Mouse (Mus musculus): ENCODE measurements at regions not wholly inside any gene's neighbourhood (a gene's known extent, or its start where the extent isn't known, plus 50 kb on each side); places are given as distances from the start of the nearest gene placed in this dataset.

- TF ChIP-seq CTCF (IDR thresholded peaks at IDR 0.05; ENCODE audit: extremely low read depth, insufficient read depth, low read length), result no peak
- no peak for TF ChIP-seq POLR2A (IDR thresholded peaks at IDR 0.05; ENCODE audit: extremely low read depth, insufficient read depth, low read length)
- Histone ChIP-seq H3K4me3 (ENCODE audit: insufficient read depth, low read length) (no peak overlapping the region), H3K4me1 (ENCODE audit: control insufficient read depth, insufficient read depth, low read length) (no peaks in the 10 kb centered on the region), H3K27ac (ENCODE audit: insufficient read depth, low read length) (no peak overlapping the region)
Measured at GRCm38 (mm10) chr1:121154616-121155015, 177.8 kb downstream of the Insig2 start.

GRCm38 (mm10) chr1:121168651-121169050, 163.7 kb downstream of the Insig2 start:
- no peak overlapping the region for H3K4me3 ChIP-seq (ENCODE audit: insufficient read depth, low read length)
- no peak for TF ChIP-seq POLR2A (IDR thresholded peaks at IDR 0.05; ENCODE audit: extremely low read depth, insufficient read depth, low read length)
- no peak for TF ChIP-seq CTCF (IDR thresholded peaks at IDR 0.05; ENCODE audit: extremely low read depth, insufficient read depth, low read length)
- H3K4me1 ChIP-seq (ENCODE audit: control insufficient read depth, insufficient read depth, low read length), result no peaks in the 10 kb centered on the region
- no peak overlapping the region for H3K27ac ChIP-seq (ENCODE audit: insufficient read depth, low read length)

GRCm38 (mm10) chr1:121176541-121176940, 155.8 kb downstream of the Insig2 start:
- no peak for TF ChIP-seq CTCF (IDR thresholded peaks at IDR 0.05; ENCODE audit: extremely low read depth, insufficient read depth, low read length)
- TF ChIP-seq POLR2A (IDR thresholded peaks at IDR 0.05; ENCODE audit: extremely low read depth, insufficient read depth, low read length), result no peak
- H3K27ac ChIP-seq (ENCODE audit: insufficient read depth, low read length), result no peak overlapping the region
- H3K4me3 ChIP-seq (ENCODE audit: insufficient read depth, low read length), result no peak overlapping the region
- H3K4me1 ChIP-seq (ENCODE audit: control insufficient read depth, insufficient read depth, low read length), result no peaks in the 10 kb centered on the region

- TF ChIP-seq CTCF (IDR thresholded peaks at IDR 0.05; ENCODE audit: extremely low read depth, insufficient read depth, low read length) (no peak), POLR2A (IDR thresholded peaks at IDR 0.05; ENCODE audit: extremely low read depth, insufficient read depth, low read length) (no peak)
- H3K27ac ChIP-seq (ENCODE audit: insufficient read depth, low read length), result no peak overlapping the region
Measured at GRCm38 (mm10) chr1:121177136-121177907, 155.1 kb downstream of the Insig2 start.

GRCm38 (mm10) chr1:121177908-121178311, 154.5 kb downstream of the Insig2 start:
- TF ChIP-seq CTCF (IDR thresholded peaks at IDR 0.05; ENCODE audit: extremely low read depth, insufficient read depth, low read length), result no peak
- TF ChIP-seq POLR2A (IDR thresholded peaks at IDR 0.05; ENCODE audit: extremely low read depth, insufficient read depth, low read length), result no peak
- Histone ChIP-seq H3K4me3 (ENCODE audit: insufficient read depth, low read length) (no peak overlapping the region), H3K27ac (ENCODE audit: insufficient read depth, low read length) (no peak overlapping the region), H3K4me1 (ENCODE audit: control insufficient read depth, insufficient read depth, low read length) (no peaks in the 10 kb centered on the region)

More at GRCm38 (mm10) chr1:121177136-121177907, 155.1 kb downstream of the Insig2 start:
- Histone ChIP-seq H3K4me1 (ENCODE audit: control insufficient read depth, insufficient read depth, low read length) (no peaks in the 10 kb centered on the region), H3K4me3 (ENCODE audit: insufficient read depth, low read length) (no peak overlapping the region)

- TF ChIP-seq POLR2A (IDR thresholded peaks at IDR 0.05; ENCODE audit: extremely low read depth, insufficient read depth, low read length) (no peak), CTCF (IDR thresholded peaks at IDR 0.05; ENCODE audit: extremely low read depth, insufficient read depth, low read length) (no peak)
- Histone ChIP-seq H3K4me1 (ENCODE audit: control insufficient read depth, insufficient read depth, low read length) (no peaks in the 10 kb centered on the region), H3K4me3 (ENCODE audit: insufficient read depth, low read length) (no peak overlapping the region), H3K27ac (ENCODE audit: insufficient read depth, low read length) (no peak overlapping the region)
Measured at GRCm38 (mm10) chr1:121178611-121179245, 153.7 kb downstream of the Insig2 start.

- H3K4me3 ChIP-seq (ENCODE audit: insufficient read depth, low read length), result no peak overlapping the region
- TF ChIP-seq CTCF (IDR thresholded peaks at IDR 0.05; ENCODE audit: extremely low read depth, insufficient read depth, low read length), result peak; percentile 86
- TF ChIP-seq POLR2A (IDR thresholded peaks at IDR 0.05; ENCODE audit: extremely low read depth, insufficient read depth, low read length), result no peak
- H3K4me1 ChIP-seq (ENCODE audit: control insufficient read depth, insufficient read depth, low read length), result no peaks in the 10 kb centered on the region
- no peak overlapping the region for H3K27ac ChIP-seq (ENCODE audit: insufficient read depth, low read length)
Measured at GRCm38 (mm10) chr1:121180273-121181030, 151.9 kb downstream of the Insig2 start.

GRCm38 (mm10) chr1:121188895-121189294, 143.5 kb downstream of the Insig2 start:
- Histone ChIP-seq H3K4me1 (ENCODE audit: control insufficient read depth, insufficient read depth, low read length) (no peaks in the 10 kb centered on the region), H3K27ac (ENCODE audit: insufficient read depth, low read length) (no peak overlapping the region), H3K4me3 (ENCODE audit: insufficient read depth, low read length) (no peak overlapping the region)
- TF ChIP-seq CTCF (IDR thresholded peaks at IDR 0.05; ENCODE audit: extremely low read depth, insufficient read depth, low read length), result no peak
- TF ChIP-seq POLR2A (IDR thresholded peaks at IDR 0.05; ENCODE audit: extremely low read depth, insufficient read depth, low read length), result no peak

GRCm38 (mm10) chr1:121194800-121195199, 137.6 kb downstream of the Insig2 start:
- Histone ChIP-seq H3K27ac (ENCODE audit: insufficient read depth, low read length) (no peak overlapping the region), H3K4me1 (ENCODE audit: control insufficient read depth, insufficient read depth, low read length) (no peaks in the 10 kb centered on the region), H3K4me3 (ENCODE audit: insufficient read depth, low read length) (no peak overlapping the region)
- TF ChIP-seq CTCF (IDR thresholded peaks at IDR 0.05; ENCODE audit: extremely low read depth, insufficient read depth, low read length) (no peak), POLR2A (IDR thresholded peaks at IDR 0.05; ENCODE audit: extremely low read depth, insufficient read depth, low read length) (no peak)

Measured in cortical plate, adult 2 months (tissue).